Mouse (Mus musculus) C2C12 (cell line): ENCODE data around the gene Hagh.

ENCODE experiments used
- CEBPB ChIP-seq: IDR thresholded peaks from one replicate; pipeline ENCODE4 v1.6.1; 2011; ENCODE audit warnings: low read depth, mild to moderate bottlenecking, control low read depth, moderate library complexity
- CTCF ChIP-seq: IDR thresholded peaks from one replicate; pipeline ENCODE4 v1.5.1; 2011; ENCODE audit not compliant: control insufficient read depth, insufficient read depth, insufficient read length
- MAX ChIP-seq: IDR thresholded peaks from one replicate; pipeline ENCODE4 v1.6.1; 2011; ENCODE audit warnings: mild to moderate bottlenecking, control low read depth
- MYOD1 ChIP-seq: IDR thresholded peaks from one replicate; pipeline ENCODE4 v1.6.1; 2011; ENCODE audit warnings: low read depth; ENCODE audit not compliant: control insufficient read depth, insufficient read length
- USF1 ChIP-seq: IDR thresholded peaks from one replicate; pipeline ENCODE4 v1.6.1; 2011; ENCODE audit warnings: low read depth, mild to moderate bottlenecking, control low read depth, moderate library complexity

GRCm38 (mm10) chr17:24861785-24862184, 21.8 kb downstream of the Hagh start:
- TF ChIP-seq CTCF = no peak
- TF ChIP-seq MYOD1 = no peak
- no peak for TF ChIP-seq MAX
- no peak for TF ChIP-seq USF1
- no peak for TF ChIP-seq CEBPB
